Mouse (Mus musculus): ENCODE results near the gene Tmcc3. TPM values are rescaled to one million over a fixed set of nuclear protein-coding genes. Genes with fewer than 3 reads are reported as not detected.

Tmcc3 gene
- total and polyA plus RNA-seq, 3 experiments, result 11.3 to 30.1 (median 23.1) TPM

DNA sequence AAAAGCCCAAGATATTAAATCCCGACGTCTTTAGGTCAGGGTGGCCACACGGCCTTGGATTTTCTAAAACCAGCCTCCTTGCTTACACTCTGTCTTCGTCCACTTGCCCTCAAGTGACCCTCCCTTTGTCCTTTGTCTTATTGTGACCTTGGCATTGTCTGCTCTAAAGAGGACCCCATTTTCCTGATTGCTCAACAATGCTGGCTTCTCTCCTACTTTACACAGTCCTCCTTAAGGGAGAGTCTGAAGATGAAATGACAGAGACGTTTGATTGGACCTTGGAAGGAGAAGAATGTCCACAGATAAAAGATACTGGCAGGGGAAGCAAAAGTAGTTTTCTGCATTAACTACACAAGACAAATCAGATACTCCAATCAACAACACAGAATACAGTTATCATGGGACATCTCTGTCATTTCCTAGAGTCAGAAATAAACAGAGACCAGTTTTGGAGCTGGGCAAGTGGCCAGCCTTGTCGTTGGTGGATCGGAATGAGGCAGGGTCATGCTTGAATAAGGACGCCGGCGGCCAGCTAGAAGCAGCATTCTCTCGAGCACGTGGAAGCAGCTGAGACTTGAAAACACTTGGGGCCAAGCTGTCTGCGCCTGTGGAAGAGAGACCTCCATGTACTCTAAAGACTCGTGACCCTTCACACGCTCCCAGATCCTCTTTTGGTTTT is 150.8 kb downstream of the Tmcc3 start:
- Histone ChIP-seq H3K27ac (ENCODE audit: insufficient read depth, low read depth) (no peak overlapping the region), H3K27me3 (replicated peaks) (no peaks in the 10 kb centered on the region), H3K9me3 (replicated peaks; ENCODE audit: low read length) (no peaks in the 10 kb centered on the region), H3K4me1 (ENCODE audit: control insufficient read depth in 1 of 2, insufficient read depth in 2 of 2) (peaks cover 0 to 7% of the 10 kb centered on the region in 2 experiments; a peak in 2 of 4 replicates), H3K4me2 (ENCODE audit: insufficient read depth, low read depth, poor library complexity, severe bottlenecking) (no peak overlapping the region), H3K79me2 (replicated peaks; ENCODE audit: control insufficient read depth, extremely low read depth, insufficient read depth, poor library complexity, severe bottlenecking) (no peaks in the 10 kb centered on the region), H3K36me3 (replicated peaks in 1 of 2; ENCODE audit: control insufficient read depth in 1 of 2, insufficient read depth in 1 of 2, low read length in 1 of 2) (peaks cover 24 to 66% of the 10 kb centered on the region in 2 experiments), H3K9ac (ENCODE audit: insufficient read depth, low read depth) (no peak overlapping the region), H3K4me3 (replicated peaks in 1 of 3; ENCODE audit: low read depth in 2 of 3, low read length in 2 of 3, poor library complexity in 1 of 3) (no peak overlapping the region)
- DNase-seq (ENCODE audit: extremely low read depth), result no peak
- in situ Hi-C loops (cut with MboI; ENCODE audit: low pct_ligation_motif_present, low pct_unique_long_range_greater_than_20kb, low sequenced_read_pairs), result no loop called here
- dilution Hi-C loops (cut with MboI; ENCODE audit: extremely low pct_ligation_motif_present, extremely low pct_unique_long_range_greater_than_20kb, low sequenced_read_pairs), result no loop called here
- no peak for TF ChIP-seq ZNF384 (IDR thresholded peaks at IDR 0.05; ENCODE audit: low read depth, low read length)
- no peak for TF ChIP-seq TCF12 (IDR thresholded peaks at IDR 0.05; ENCODE audit: low read depth, low read length)
- no peak for TF ChIP-seq JUND (conservative IDR thresholded peaks at IDR 0.05; ENCODE audit: low read depth, low read length)

DNA sequence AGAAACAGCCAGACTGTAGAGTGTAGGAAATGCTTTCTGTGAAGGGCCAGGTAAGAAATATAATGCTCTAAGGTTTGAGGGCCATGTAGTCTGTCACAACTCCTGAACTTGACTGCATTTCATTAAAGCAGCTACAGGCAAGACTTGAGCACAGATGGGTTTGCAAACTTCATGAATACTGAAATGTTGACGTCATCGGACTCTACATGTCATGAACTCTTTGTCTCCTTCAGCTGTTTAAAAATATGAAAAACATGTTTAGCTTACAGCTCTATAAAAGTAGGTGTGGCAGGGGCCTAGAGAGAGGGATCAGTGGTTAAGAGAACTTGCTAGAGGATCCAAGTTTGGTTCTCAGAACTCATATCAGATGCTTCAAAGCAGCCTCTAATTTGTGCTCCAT is 151.7 kb downstream of the Tmcc3 start:
- H3K9ac ChIP-seq (ENCODE audit: insufficient read depth, low read depth), result no peak overlapping the region
- no peak overlapping the region for H3K4me2 ChIP-seq (ENCODE audit: insufficient read depth, low read depth, poor library complexity, severe bottlenecking)
- in situ Hi-C loops (cut with MboI; ENCODE audit: low pct_ligation_motif_present, low pct_unique_long_range_greater_than_20kb, low sequenced_read_pairs) (no loop called here), dilution Hi-C loops (cut with MboI; ENCODE audit: extremely low pct_ligation_motif_present, extremely low pct_unique_long_range_greater_than_20kb, low sequenced_read_pairs) (no loop called here)
- H3K36me3 ChIP-seq (replicated peaks in 1 of 2; ENCODE audit: control insufficient read depth in 1 of 2, insufficient read depth in 1 of 2, low read length in 1 of 2), result peaks cover 23 to 68% of the 10 kb centered on the region in 2 experiments
- TF ChIP-seq ZMIZ1 (IDR thresholded peaks at IDR 0.05; ENCODE audit: low read depth, low read length) (no peak), HCFC1 (IDR thresholded peaks at IDR 0.05; ENCODE audit: low read depth, low read length) (no peak), RCOR1 (conservative IDR thresholded peaks at IDR 0.05; ENCODE audit: low read depth, low read length) (no peak), ELF1 (IDR thresholded peaks at IDR 0.05; ENCODE audit: low read depth, low read length) (no peak), CTCF (conservative IDR thresholded peaks at IDR 0.05 in 1 of 2, IDR thresholded peaks at IDR 0.05 in 1 of 2; ENCODE audit: low read depth in 2 of 2, low read length in 2 of 2) (no peak), E2F4 (IDR thresholded peaks at IDR 0.05; ENCODE audit: insufficient replicate concordance, low read depth, low read length) (no peak), KAT2A (IDR thresholded peaks at IDR 0.05; ENCODE audit: insufficient replicate concordance, low read length) (no peak), TCF12 (IDR thresholded peaks at IDR 0.05; ENCODE audit: low read depth, low read length) (no peak), ZC3H11A (IDR thresholded peaks at IDR 0.05; ENCODE audit: low read depth, low read length) (no peak), TBP (conservative IDR thresholded peaks at IDR 0.05; ENCODE audit: low read depth, low read length) (no peak), MAFK (IDR thresholded peaks at IDR 0.05; ENCODE audit: insufficient replicate concordance, low read length) (no peak), JUND (conservative IDR thresholded peaks at IDR 0.05; ENCODE audit: low read depth, low read length) (no peak), POLR2A (IDR thresholded peaks at IDR 0.05; ENCODE audit: low read depth, low read length) (no peak), JUN (IDR thresholded peaks at IDR 0.05; ENCODE audit: insufficient read depth, low read depth, low read length) (no peak), UBTF (IDR thresholded peaks at IDR 0.05; ENCODE audit: low read depth, low read length) (no peak), ETS1 (conservative IDR thresholded peaks at IDR 0.05; ENCODE audit: low read depth, low read length) (no peak)
- H3K9me3 ChIP-seq (replicated peaks; ENCODE audit: low read length), result no peaks in the 10 kb centered on the region
- DNase-seq (ENCODE audit: extremely low read depth), result no peak
- no peaks in the 10 kb centered on the region for H3K79me2 ChIP-seq (replicated peaks; ENCODE audit: control insufficient read depth, extremely low read depth, insufficient read depth, poor library complexity, severe bottlenecking)
- H3K27me3 ChIP-seq (replicated peaks), result no peaks in the 10 kb centered on the region
- peaks cover 0 to 3% of the 10 kb centered on the region in 2 experiments; a peak in 1 of 4 replicates for H3K4me1 ChIP-seq (ENCODE audit: control insufficient read depth in 1 of 2, insufficient read depth in 2 of 2)
- no peak overlapping the region for H3K4me3 ChIP-seq (replicated peaks in 1 of 3; ENCODE audit: low read depth in 2 of 3, low read length in 2 of 3, poor library complexity in 1 of 3)
- no peak overlapping the region for H3K27ac ChIP-seq (ENCODE audit: insufficient read depth, low read depth)
